Mouse (Mus musculus): ENCODE measurements around the gene Treml2. TPM values are rescaled to one million over a fixed set of nuclear protein-coding genes. Genes with fewer than 3 reads are reported as not detected.
A peak's percentile ranks its signal among the peaks of the same experiment; 100 is the strongest.

Gene Treml2
- polyA plus RNA-seq (2015; fragmentation: Nextera tagmentation; extraction: Ambion mirVana), result 3.4 and 3.5 TPM in 2 replicates

- Histone ChIP-seq H3K4me2 (ENCODE audit: low read depth, low read length) (peak within 1 kb of the TSS; percentile 73), H3K4me1 (ENCODE audit: control insufficient read depth, low read depth, low read length) (peaks cover 34% of the 10 kb centered on the region)
These were observed at the start of gene Treml2 for GRCm38 (mm10) chr17:48299203-48299602. Gene Treml2, plus strand, starts transcription at chr17:48299498.

GRCm38 (mm10) chr17:48249501-48249900 lies 49.8 kb upstream of the Treml2 start:
- no peak overlapping the region for H3K27ac ChIP-seq (ENCODE audit: low read length)
- ATAC-seq (ENCODE audit: low read depth), result no peak
- H3K4me2 ChIP-seq (ENCODE audit: low read depth, low read length), result no peak overlapping the region
- no peaks in the 10 kb centered on the region for H3K27me3 ChIP-seq (ENCODE audit: control insufficient read depth, insufficient read depth, low read depth, low read length)
- H3K36me3 ChIP-seq (ENCODE audit: control insufficient read depth, insufficient read depth), result no peaks in the 10 kb centered on the region
- H3K9me3 ChIP-seq (replicated peaks; ENCODE audit: control insufficient read depth, low read length), result no peaks in the 10 kb centered on the region
- no peak overlapping the region for H3K9ac ChIP-seq (ENCODE audit: low read depth, low read length)
- WGBS (ENCODE audit: insufficient replicate concordance), result 61% methylated on average over 11 of the region's 11 CpGs
- 0 out of 2 replicates have a peak overlapping the region, but pooled peaks have one; percentile 8 for H3K4me3 ChIP-seq (ENCODE audit: low read depth, low read length)
- no peaks in the 10 kb centered on the region for H3K4me1 ChIP-seq (ENCODE audit: control insufficient read depth, low read depth, low read length)

More at GRCm38 (mm10) chr17:48299203-48299602, at the start of gene Treml2:
- Histone ChIP-seq H3K36me3 (ENCODE audit: control insufficient read depth, insufficient read depth) (no peaks in the 10 kb centered on the region; the same call in 1 of the 2 replicates), H3K9ac (ENCODE audit: low read depth, low read length) (peak within 1 kb of the TSS; percentile 70), H3K9me3 (replicated peaks; ENCODE audit: control insufficient read depth, low read length) (no peaks in the 10 kb centered on the region), H3K27ac (ENCODE audit: low read length) (peak within 1 kb of the TSS; percentile 90), H3K4me3 (ENCODE audit: low read depth, low read length) (peak within 1 kb of the TSS; percentile 67), H3K27me3 (ENCODE audit: control insufficient read depth, insufficient read depth, low read depth, low read length) (no peaks in the 10 kb centered on the region)
- ATAC-seq (ENCODE audit: low read depth), result peak; percentile 84
- WGBS (ENCODE audit: insufficient replicate concordance), result 5% methylated on average over 3 of the region's 4 CpGs

DNA sequence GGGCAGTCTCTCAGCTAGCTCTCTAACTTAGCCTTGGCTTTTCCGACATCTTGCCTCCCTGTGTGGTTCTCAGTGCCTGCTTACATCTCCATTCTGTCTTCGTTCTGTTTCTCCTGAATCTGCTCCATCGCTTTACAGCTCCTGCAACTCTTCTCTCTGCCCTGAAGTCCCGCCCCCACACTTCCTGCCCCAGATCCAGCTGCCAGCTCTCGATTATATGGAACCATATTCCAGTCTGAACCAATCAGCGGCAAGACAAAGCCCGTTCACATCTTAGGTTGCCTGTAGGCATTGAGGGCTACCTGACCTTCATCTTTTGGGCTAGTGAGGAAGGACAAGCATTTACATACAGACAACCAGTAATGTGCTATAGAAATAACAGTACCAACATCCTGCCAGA lies 48.7 kb upstream of the Treml2 start:
- H3K27ac ChIP-seq (ENCODE audit: low read length), result no peak overlapping the region
- no peaks in the 10 kb centered on the region for H3K36me3 ChIP-seq (ENCODE audit: control insufficient read depth, insufficient read depth)
- no peak overlapping the region for H3K9ac ChIP-seq (ENCODE audit: low read depth, low read length)
- ATAC-seq (ENCODE audit: low read depth), result no peak
- H3K4me2 ChIP-seq (ENCODE audit: low read depth, low read length), result no peak overlapping the region
- H3K27me3 ChIP-seq (ENCODE audit: control insufficient read depth, insufficient read depth, low read depth, low read length), result no peaks in the 10 kb centered on the region
- no peaks in the 10 kb centered on the region for H3K4me1 ChIP-seq (ENCODE audit: control insufficient read depth, low read depth, low read length)
- WGBS (ENCODE audit: insufficient replicate concordance), result 69% methylated on average over 7 of the region's 7 CpGs
- H3K9me3 ChIP-seq (replicated peaks; ENCODE audit: control insufficient read depth, low read length), result no peaks in the 10 kb centered on the region
- H3K4me3 ChIP-seq (ENCODE audit: low read depth, low read length), result no peak overlapping the region

DNA sequence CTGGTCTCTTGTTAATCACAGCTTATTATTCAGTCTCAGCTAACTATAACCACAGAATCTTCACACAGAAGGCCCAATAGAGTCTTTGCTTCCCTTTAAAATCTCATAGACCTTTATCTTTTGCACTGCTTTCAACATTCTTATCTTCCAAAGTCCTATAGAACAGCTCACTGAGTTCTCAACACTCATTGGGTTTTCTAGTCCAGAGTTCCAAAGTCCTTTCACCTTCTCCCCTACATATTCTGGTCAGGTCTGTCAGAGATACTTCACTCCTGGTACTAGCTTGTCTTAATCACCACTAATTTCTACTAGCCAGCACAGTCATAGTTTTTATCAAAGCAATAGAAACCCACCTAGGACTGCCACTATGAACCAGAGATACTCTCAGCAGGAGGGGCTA lies 42.7 kb upstream of the Treml2 start:
- H3K27me3 ChIP-seq (ENCODE audit: control insufficient read depth, insufficient read depth, low read depth, low read length), result no peaks in the 10 kb centered on the region
- no peak for ATAC-seq (ENCODE audit: low read depth)
- H3K4me3 ChIP-seq (ENCODE audit: low read depth, low read length), result no peak overlapping the region
- H3K36me3 ChIP-seq (ENCODE audit: control insufficient read depth, insufficient read depth), result no peaks in the 10 kb centered on the region
- H3K9ac ChIP-seq (ENCODE audit: low read depth, low read length), result no peak overlapping the region
- H3K27ac ChIP-seq (ENCODE audit: low read length), result no peak overlapping the region
- H3K4me1 ChIP-seq (ENCODE audit: control insufficient read depth, low read depth, low read length), result no peaks in the 10 kb centered on the region
- H3K4me2 ChIP-seq (ENCODE audit: low read depth, low read length), result no peak overlapping the region
- H3K9me3 ChIP-seq (replicated peaks; ENCODE audit: control insufficient read depth, low read length), result no peaks in the 10 kb centered on the region

DNA sequence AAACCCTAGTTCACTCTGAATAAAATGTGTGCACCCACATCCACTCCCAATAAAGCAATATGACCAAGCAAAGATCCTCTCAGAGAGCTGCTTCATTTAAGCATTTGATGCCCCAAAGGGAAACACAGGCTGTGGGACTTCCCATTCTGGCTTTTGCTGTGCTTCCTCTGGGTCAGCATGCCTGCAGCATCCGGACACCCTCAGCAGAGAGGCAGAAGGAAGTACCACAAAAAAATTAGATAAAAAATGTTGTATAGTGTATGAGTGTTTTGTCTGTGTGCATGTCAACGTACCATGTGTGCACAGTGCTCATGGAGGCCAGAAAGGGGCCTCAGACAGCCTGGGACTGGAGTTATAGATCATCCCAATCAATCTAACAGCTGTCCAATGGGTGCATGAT lies 37.4 kb upstream of the Treml2 start:
- Histone ChIP-seq H3K27me3 (ENCODE audit: control insufficient read depth, insufficient read depth, low read depth, low read length) (no peaks in the 10 kb centered on the region), H3K9ac (ENCODE audit: low read depth, low read length) (no peak overlapping the region), H3K4me2 (ENCODE audit: low read depth, low read length) (no peak overlapping the region), H3K36me3 (ENCODE audit: control insufficient read depth, insufficient read depth) (no peaks in the 10 kb centered on the region), H3K4me3 (ENCODE audit: low read depth, low read length) (no peak overlapping the region), H3K4me1 (ENCODE audit: control insufficient read depth, low read depth, low read length) (peaks cover 15% of the 10 kb centered on the region), H3K9me3 (replicated peaks; ENCODE audit: control insufficient read depth, low read length) (no peaks in the 10 kb centered on the region), H3K27ac (ENCODE audit: low read length) (no peak overlapping the region)
- 25% methylated on average over 2 of the region's 2 CpGs for WGBS (ENCODE audit: insufficient replicate concordance)
- no peak for ATAC-seq (ENCODE audit: low read depth)

DNA sequence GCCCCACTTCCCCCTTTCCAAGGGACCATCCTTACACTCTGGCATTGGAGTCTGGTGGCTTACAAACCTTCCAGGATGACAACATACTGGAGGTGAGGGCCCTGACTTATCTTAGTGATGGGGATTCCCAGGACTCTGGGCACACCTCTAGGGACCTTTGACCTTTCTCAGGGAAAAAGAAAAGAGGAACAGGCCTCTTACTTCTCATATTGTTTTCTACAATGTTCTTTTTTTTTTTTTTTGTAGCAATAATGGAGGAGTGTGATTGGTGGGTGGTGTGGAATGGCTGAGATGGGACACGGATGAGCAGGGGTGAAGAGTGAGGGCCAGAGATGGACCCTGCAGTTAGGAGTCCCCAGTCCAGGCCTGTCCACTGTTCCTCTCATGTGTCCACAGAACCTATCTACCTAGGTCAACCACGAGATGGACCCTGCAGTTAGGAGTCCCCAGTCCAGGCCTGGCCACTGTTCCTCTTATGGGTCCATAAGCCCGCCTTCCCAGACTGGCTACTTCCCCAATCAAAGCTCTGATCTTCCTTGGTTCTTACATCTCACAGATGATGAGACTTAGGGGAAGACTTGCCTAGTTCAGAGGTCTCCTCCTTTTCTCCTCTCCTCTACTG lies 35.4 kb upstream of the Treml2 start, which contains the start of gene Treml4:
Treml4 (plus strand) TSS at position 555 of the 622 bp plus-strand sequence.
- ATAC-seq (ENCODE audit: low read depth), result no peak
- peak within 1 kb of the TSS; percentile 55; the same call in 1 of the 2 replicates for H3K27ac ChIP-seq (ENCODE audit: low read length)
- H3K36me3 ChIP-seq (ENCODE audit: control insufficient read depth, insufficient read depth), result no peaks in the 10 kb centered on the region
- 56% methylated on average over 3 of the region's 3 CpGs for WGBS (ENCODE audit: insufficient replicate concordance)
- peaks cover 28% of the 10 kb centered on the region for H3K4me1 ChIP-seq (ENCODE audit: control insufficient read depth, low read depth, low read length)
- no peaks in the 10 kb centered on the region for H3K9me3 ChIP-seq (replicated peaks; ENCODE audit: control insufficient read depth, low read length)
- no peak within 1 kb of the TSS for H3K4me3 ChIP-seq (ENCODE audit: low read depth, low read length)
- H3K4me2 ChIP-seq (ENCODE audit: low read depth, low read length), result 0 out of 2 replicates have a peak within 1 kb of the TSS, but pooled peaks have one; percentile 1
- no peak within 1 kb of the TSS for H3K9ac ChIP-seq (ENCODE audit: low read depth, low read length)
- no peaks in the 10 kb centered on the region for H3K27me3 ChIP-seq (ENCODE audit: control insufficient read depth, insufficient read depth, low read depth, low read length)

GRCm38 (mm10) chr17:48264662-48265061 lies 34.6 kb upstream of the Treml2 start:
- Histone ChIP-seq H3K27ac (ENCODE audit: low read length) (no peak overlapping the region), H3K9me3 (replicated peaks; ENCODE audit: control insufficient read depth, low read length) (no peaks in the 10 kb centered on the region), H3K4me3 (ENCODE audit: low read depth, low read length) (no peak overlapping the region), H3K27me3 (ENCODE audit: control insufficient read depth, insufficient read depth, low read depth, low read length) (no peaks in the 10 kb centered on the region), H3K4me1 (ENCODE audit: control insufficient read depth, low read depth, low read length) (peaks cover 30% of the 10 kb centered on the region), H3K4me2 (ENCODE audit: low read depth, low read length) (0 out of 2 replicates have a peak overlapping the region, but pooled peaks have one; percentile 1), H3K36me3 (ENCODE audit: control insufficient read depth, insufficient read depth) (no peaks in the 10 kb centered on the region), H3K9ac (ENCODE audit: low read depth, low read length) (no peak overlapping the region)
- 73% methylated on average over 7 of the region's 7 CpGs for WGBS (ENCODE audit: insufficient replicate concordance)
- peak; percentile 74 for ATAC-seq (ENCODE audit: low read depth)

GRCm38 (mm10) chr17:48266138-48266537 lies 33.2 kb upstream of the Treml2 start:
- no peaks in the 10 kb centered on the region for H3K9me3 ChIP-seq (replicated peaks; ENCODE audit: control insufficient read depth, low read length)
- WGBS (ENCODE audit: insufficient replicate concordance), result 60% methylated on average over 2 of the region's 2 CpGs
- no peak overlapping the region for H3K9ac ChIP-seq (ENCODE audit: low read depth, low read length)
- no peak overlapping the region for H3K27ac ChIP-seq (ENCODE audit: low read length)
- no peak overlapping the region for H3K4me2 ChIP-seq (ENCODE audit: low read depth, low read length)
- H3K36me3 ChIP-seq (ENCODE audit: control insufficient read depth, insufficient read depth), result no peaks in the 10 kb centered on the region
- no peaks in the 10 kb centered on the region for H3K27me3 ChIP-seq (ENCODE audit: control insufficient read depth, insufficient read depth, low read depth, low read length)
- H3K4me1 ChIP-seq (ENCODE audit: control insufficient read depth, low read depth, low read length), result peaks cover 42% of the 10 kb centered on the region
- no peak for ATAC-seq (ENCODE audit: low read depth)
- H3K4me3 ChIP-seq (ENCODE audit: low read depth, low read length), result no peak overlapping the region

DNA sequence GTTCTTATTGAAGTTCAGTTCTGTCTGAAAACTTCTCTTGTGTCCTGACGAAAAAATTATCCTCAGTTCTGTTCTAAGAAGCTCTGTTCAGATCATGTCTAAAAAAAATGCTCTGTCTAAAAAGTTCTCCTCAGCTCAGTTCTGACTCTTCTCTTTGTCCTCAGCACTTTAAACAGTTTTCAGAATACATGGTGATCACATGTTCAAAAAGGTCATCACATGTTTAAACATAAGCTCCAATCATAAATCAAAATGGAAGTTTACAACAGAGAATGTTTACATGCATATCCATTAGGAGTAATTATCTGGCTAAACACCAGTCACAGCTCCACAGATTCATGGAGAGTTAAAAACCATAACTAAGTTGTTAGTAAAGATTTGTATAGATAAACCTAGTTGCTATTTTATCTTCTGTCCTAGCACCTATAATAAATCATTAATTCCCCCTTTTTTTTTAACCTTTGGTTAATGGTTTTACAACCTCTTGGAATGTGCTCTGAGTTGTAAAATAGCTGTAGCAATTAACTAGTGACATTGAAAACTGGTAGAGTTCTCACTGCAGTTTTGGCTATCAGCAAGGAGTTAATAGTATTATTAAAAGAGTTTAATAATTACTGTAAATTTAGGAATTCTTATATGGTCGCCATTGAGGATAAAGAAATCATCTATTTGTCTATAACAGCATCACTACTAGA lies 32.5 kb upstream of the Treml2 start:
- Histone ChIP-seq H3K4me3 (ENCODE audit: low read depth, low read length) (no peak overlapping the region), H3K9ac (ENCODE audit: low read depth, low read length) (no peak overlapping the region), H3K4me1 (ENCODE audit: control insufficient read depth, low read depth, low read length) (peaks cover 47% of the 10 kb centered on the region), H3K36me3 (ENCODE audit: control insufficient read depth, insufficient read depth) (no peaks in the 10 kb centered on the region), H3K9me3 (replicated peaks; ENCODE audit: control insufficient read depth, low read length) (no peaks in the 10 kb centered on the region), H3K27ac (ENCODE audit: low read length) (no peak overlapping the region), H3K4me2 (ENCODE audit: low read depth, low read length) (no peak overlapping the region), H3K27me3 (ENCODE audit: control insufficient read depth, insufficient read depth, low read depth, low read length) (no peaks in the 10 kb centered on the region)
- 34% methylated on average over 2 of the region's 2 CpGs for WGBS (ENCODE audit: insufficient replicate concordance)
- no peak for ATAC-seq (ENCODE audit: low read depth)
